Comparison of ENCODE assay signal across 27 mouse cellular contexts in genomic region chrX:9536881-9537280, GRCm38 (mm10). TPM values are rescaled to one million over a fixed set of nuclear protein-coding genes. Genes with fewer than 3 reads are reported as not detected.
A peak's percentile ranks its signal among the peaks of the same experiment; 100 is the strongest.
DNase-seq lines count a peak whose midpoint lies in the region; ATAC-seq and TF ChIP-seq lines count a peak whose summit lies in the region.
"Had no signal": no experiment of that assay in that cellular context is flagged by ENCODE, and none has a peak within 500 bp of the region (broad histone marks: within the 10 kb centered on the region; RNA-seq: fewer than 3 reads in every experiment).

No protein-coding gene starts in this region.

- H3K9me3 ChIP-seq in liver, embryonic 13.5 days (replicated peaks), result no peaks in the 10 kb centered on the region
- no peaks in the 10 kb centered on the region for H3K9me3 ChIP-seq in liver, embryonic 11.5 days (ENCODE audit: control insufficient read depth, low read length)
- no peaks in the 10 kb centered on the region for H3K9me3 ChIP-seq in liver, embryonic 16.5 days (replicated peaks; ENCODE audit: control insufficient read depth, low read length)
- H3K9me3 ChIP-seq in liver, postnatal 0 days (ENCODE audit: low read length), result no peaks in the 10 kb centered on the region
- H3K9me3 ChIP-seq: embryonic facial prominence, embryonic 10.5 days; embryonic facial prominence, embryonic 12.5 days; forebrain, embryonic 13.5 days; forebrain, embryonic 15.5 days had no signal

- H3K27ac ChIP-seq in liver, embryonic 13.5 days, result no peak overlapping the region
- no peak overlapping the region for H3K27ac ChIP-seq in liver, embryonic 11.5 days (ENCODE audit: low read depth, low read length)
- no peak overlapping the region for H3K27ac ChIP-seq in liver, embryonic 16.5 days (ENCODE audit: low read length)
- H3K27ac ChIP-seq in liver, postnatal 0 days (ENCODE audit: low read depth), result no peak overlapping the region
- H3K27ac ChIP-seq: embryonic facial prominence, embryonic 10.5 days; embryonic facial prominence, embryonic 12.5 days; forebrain, embryonic 13.5 days; forebrain, embryonic 15.5 days had no signal

- DNase-seq in liver, embryonic 13.5 days, result no peak
- no peak for DNase-seq in liver, embryonic 11.5 days (ENCODE audit: low spot score)
- no peak for DNase-seq in liver, postnatal 0 days
- DNase-seq in c-Kit-positive CD71-positive TER-119-negative erythroid progenitor cells, embryonic 14.5 days (ENCODE audit: low read depth), result peak; percentile 22
- DNase-seq in urinary bladder, adult 18-20 months (ENCODE audit: low spot score in 2 of 2), result no peak
- DNase-seq: adrenal gland, adult 8-10 months; adrenal gland, postnatal 14 days; adrenal gland, postnatal 36 days; B cell, adult 2 months; cerebellum, adult 11 months; cerebellum, adult 18-20 months; cerebellum, adult 8-10 months; cerebellum, postnatal 10 days; cerebellum, postnatal 25 days; forebrain, postnatal 0 days had no signal

- no peak for TF ChIP-seq CTCF in liver, postnatal 0 days (IDR thresholded peaks at IDR 0.05; ENCODE audit: low read depth)

- no peak for TF ChIP-seq EP300 in liver, postnatal 0 days (IDR thresholded peaks at IDR 0.05; ENCODE audit: low read depth)

- H3K9ac ChIP-seq in liver, embryonic 13.5 days, result no peak overlapping the region
- H3K9ac ChIP-seq in liver, embryonic 11.5 days (ENCODE audit: low read depth, low read length), result no peak overlapping the region
- H3K9ac ChIP-seq in liver, embryonic 16.5 days (ENCODE audit: low read depth, low read length), result no peak overlapping the region
- H3K9ac ChIP-seq in liver, postnatal 0 days (replicated peaks), result no peak overlapping the region
- H3K9ac ChIP-seq: embryonic facial prominence, embryonic 12.5 days; forebrain, embryonic 13.5 days; forebrain, embryonic 15.5 days; forebrain, postnatal 0 days had no signal

- no peak overlapping the region for H3K4me3 ChIP-seq in liver, embryonic 13.5 days (replicated peaks)
- no peak overlapping the region for H3K4me3 ChIP-seq in liver, embryonic 11.5 days (ENCODE audit: low read depth, low read length)
- H3K4me3 ChIP-seq in liver, embryonic 16.5 days (ENCODE audit: low read depth, low read length), result no peak overlapping the region
- H3K4me3 ChIP-seq in liver, postnatal 0 days (ENCODE audit: low read depth, low read length), result no peak overlapping the region
- H3K4me3 ChIP-seq: embryonic facial prominence, embryonic 10.5 days; embryonic facial prominence, embryonic 12.5 days; forebrain, embryonic 13.5 days; forebrain, embryonic 15.5 days had no signal

- H3K4me2 ChIP-seq in liver, embryonic 13.5 days, result no peak overlapping the region
- H3K4me2 ChIP-seq in liver, embryonic 11.5 days, result no peak overlapping the region
- H3K4me2 ChIP-seq in liver, embryonic 16.5 days (ENCODE audit: low read depth, low read length), result no peak overlapping the region
- H3K4me2 ChIP-seq in liver, postnatal 0 days (ENCODE audit: low read depth, low read length), result no peak overlapping the region
- H3K4me2 ChIP-seq: embryonic facial prominence, embryonic 12.5 days; forebrain, embryonic 13.5 days; forebrain, embryonic 15.5 days had no signal

- H3K36me3 ChIP-seq in liver, embryonic 13.5 days, result no peaks in the 10 kb centered on the region
- H3K36me3 ChIP-seq in liver, embryonic 11.5 days (ENCODE audit: control insufficient read depth, insufficient read depth, low read length), result no peaks in the 10 kb centered on the region
- no peaks in the 10 kb centered on the region for H3K36me3 ChIP-seq in liver, embryonic 16.5 days (ENCODE audit: control insufficient read depth, insufficient read depth)
- no peaks in the 10 kb centered on the region for H3K36me3 ChIP-seq in liver, postnatal 0 days (replicated peaks; ENCODE audit: insufficient read depth, low read length)
- H3K36me3 ChIP-seq: embryonic facial prominence, embryonic 10.5 days; embryonic facial prominence, embryonic 12.5 days; forebrain, embryonic 15.5 days had no signal

- no peaks in the 10 kb centered on the region for H3K27me3 ChIP-seq in liver, embryonic 13.5 days
- H3K27me3 ChIP-seq in liver, embryonic 11.5 days (replicated peaks; ENCODE audit: control insufficient read depth, insufficient read depth, low read length), result no peaks in the 10 kb centered on the region
- H3K27me3 ChIP-seq in liver, embryonic 16.5 days (ENCODE audit: control insufficient read depth, insufficient read depth, low read depth, low read length), result no peaks in the 10 kb centered on the region
- H3K27me3 ChIP-seq in liver, postnatal 0 days (ENCODE audit: insufficient read depth, low read length), result no peaks in the 10 kb centered on the region
- H3K27me3 ChIP-seq: CH12.LX; embryonic facial prominence, embryonic 12.5 days; forebrain, embryonic 13.5 days; forebrain, embryonic 15.5 days; Patski had no signal

- H3K4me1 ChIP-seq in liver, embryonic 13.5 days (replicated peaks), result no peaks in the 10 kb centered on the region
- H3K4me1 ChIP-seq in liver, embryonic 11.5 days (replicated peaks; ENCODE audit: control insufficient read depth, insufficient read depth, low read length), result no peaks in the 10 kb centered on the region
- H3K4me1 ChIP-seq in liver, embryonic 16.5 days (ENCODE audit: control insufficient read depth, low read depth, low read length), result no peaks in the 10 kb centered on the region
- no peaks in the 10 kb centered on the region for H3K4me1 ChIP-seq in liver, postnatal 0 days (ENCODE audit: insufficient read depth)
- H3K4me1 ChIP-seq: embryonic facial prominence, embryonic 10.5 days; embryonic facial prominence, embryonic 12.5 days; forebrain, embryonic 13.5 days; forebrain, embryonic 15.5 days had no signal

- WGBS in liver, embryonic 13.5 days (ENCODE audit: insufficient replicate concordance), result 59% methylated on average over 3 of the region's 3 CpGs
- 83% methylated on average over 3 of the region's 3 CpGs for WGBS in liver, embryonic 11.5 days
- 54% methylated on average over 3 of the region's 3 CpGs for WGBS in liver, embryonic 16.5 days (ENCODE audit: insufficient replicate concordance)
- WGBS in liver, postnatal 0 days (ENCODE audit: insufficient replicate concordance), result 70% methylated on average over 3 of the region's 3 CpGs

- peak; percentile 54; the same call in 1 of the 2 replicates for ATAC-seq in liver, embryonic 13.5 days (ENCODE audit: low read depth)
- no peak for ATAC-seq in liver, embryonic 11.5 days (replicated peaks; ENCODE audit: low FRiP score)
- ATAC-seq in liver, embryonic 16.5 days (ENCODE audit: low read depth), result 0 out of 2 replicates have a peak, but pooled peaks have one; percentile 24
- no peak for ATAC-seq in liver, postnatal 0 days
- ATAC-seq: activated CD4-positive, CD25-positive, alpha-beta regulatory T cell, adult 4 months; CD4-positive, CD25-positive, alpha-beta regulatory T cell, adult 4 months; forebrain, embryonic 13.5 days; forebrain, embryonic 15.5 days; forebrain, postnatal 0 days; Patski had no signal

RNA-seq across cellular contexts. Expression of gene H2al1o, which starts 35.3 kb away (rescaled TPM):
- polyA plus RNA-seq in liver, embryonic 13.5 days (2015; fragmentation: Nextera tagmentation; extraction: Ambion mirVana), result not detected in 2 replicates
- polyA plus RNA-seq in liver, embryonic 11.5 days (2014; fragmentation: Nextera tagmentation; extraction: Ambion mirVana), result not detected in 2 replicates
- polyA plus RNA-seq in liver, embryonic 16.5 days (2015; fragmentation: Nextera tagmentation; extraction: Ambion mirVana), result not detected in 2 replicates
- polyA plus RNA-seq in liver, postnatal 0 days (2015; fragmentation: Nextera tagmentation; extraction: Ambion mirVana), result not detected in 2 replicates
- polyA plus RNA-seq: activated CD4-positive, CD25-positive, alpha-beta regulatory T cell, adult 4 months; CD4-positive, CD25-positive, alpha-beta regulatory T cell, adult 4 months; cortical plate, adult 2 months; embryonic facial prominence, embryonic 10.5 days; embryonic facial prominence, embryonic 12.5 days; embryonic facial prominence, embryonic 14.5 days; forebrain, embryonic 11.5 days; forebrain, embryonic 13.5 days; forebrain, embryonic 15.5 days; forebrain, postnatal 0 days; Patski had no signal

RNA-seq across cellular contexts. Expression of gene Cybb, which starts 49.3 kb away (rescaled TPM):
- polyA plus RNA-seq in liver, embryonic 13.5 days (2015; fragmentation: Nextera tagmentation; extraction: Ambion mirVana), result 5.5 and 5.7 TPM in 2 replicates
- 3.1 and 3.7 TPM in 2 replicates for polyA plus RNA-seq in liver, embryonic 11.5 days (2014; fragmentation: Nextera tagmentation; extraction: Ambion mirVana)
- polyA plus RNA-seq in liver, embryonic 16.5 days (2015; fragmentation: Nextera tagmentation; extraction: Ambion mirVana), result 17.9 and 19.6 TPM in 2 replicates
- polyA plus RNA-seq in liver, postnatal 0 days (2015; fragmentation: Nextera tagmentation; extraction: Ambion mirVana), result 23.1 and 23.8 TPM in 2 replicates
- polyA plus RNA-seq: Patski had no signal

Comparison
In these comparisons a context has a peak if more than half of its experiments do, and no peak if none do; other contexts are left out.
1. ATAC-seq: peak in liver, embryonic 13.5 days (single experiment) and liver, embryonic 16.5 days (single experiment); none in liver, embryonic 11.5 days (single experiment) and liver, postnatal 0 days (single experiment).